In the genomic region with DNA sequence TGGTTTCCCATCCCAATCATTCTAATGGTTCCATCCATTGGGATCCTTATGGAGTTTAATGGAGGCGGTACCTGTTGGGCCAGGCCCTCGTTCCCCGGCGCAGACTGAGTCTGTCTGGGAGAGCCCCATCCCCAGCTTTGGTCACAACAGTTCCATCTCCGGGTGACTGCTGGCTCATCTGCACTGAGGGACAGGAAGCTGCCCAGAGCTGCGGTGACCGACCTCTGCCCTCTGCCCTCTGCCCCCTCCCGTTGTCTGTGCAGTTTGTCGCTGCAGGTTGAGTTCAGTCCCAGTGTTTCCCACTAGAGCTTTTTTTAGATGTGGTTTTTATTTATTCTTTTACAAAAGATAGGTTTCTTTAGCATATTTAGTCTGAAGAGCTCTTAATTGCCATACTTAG, we compare ENCODE assay signal across 25 mouse cellular contexts.
A peak's percentile ranks its signal among the peaks of the same experiment; 100 is the strongest.
DNase-seq lines count a peak whose midpoint lies in the region; ATAC-seq and TF ChIP-seq lines count a peak whose summit lies in the region.
"Had no signal": no experiment of that assay in that cellular context is flagged by ENCODE, and none has a peak within 500 bp of the region (broad histone marks: within the 10 kb centered on the region; RNA-seq: fewer than 3 reads in every experiment).

No protein-coding gene starts in this region.

- intact Hi-C loops in heart, postnatal 36 days (cut with DNase I), result no loop called here

- H3K27ac ChIP-seq in liver, embryonic 11.5 days (ENCODE audit: low read depth, low read length), result peak overlapping the region; percentile 48; the same call in 1 of the 2 replicates
- H3K27ac ChIP-seq in liver, embryonic 12.5 days, result no peak overlapping the region
- no peak overlapping the region for H3K27ac ChIP-seq in liver, embryonic 14.5 days
- peak overlapping the region; percentile 16; the same call in 1 of the 2 replicates for H3K27ac ChIP-seq in liver, postnatal 0 days (ENCODE audit: low read depth)
- H3K27ac ChIP-seq: embryonic facial prominence, embryonic 12.5 days; embryonic facial prominence, embryonic 15.5 days; gastrocnemius, adult 2 months; hindbrain, embryonic 14.5 days; hindbrain, postnatal 0 days had no signal

- WGBS in liver, embryonic 11.5 days, result 70% methylated on average over 9 of the region's 9 CpGs
- WGBS in liver, embryonic 12.5 days (ENCODE audit: insufficient replicate concordance), result 67% methylated on average over 9 of the region's 9 CpGs
- 80% methylated on average over 9 of the region's 9 CpGs for WGBS in liver, embryonic 14.5 days (ENCODE audit: insufficient replicate concordance)
- 56% methylated on average over 9 of the region's 9 CpGs for WGBS in liver, postnatal 0 days (ENCODE audit: insufficient replicate concordance)

- no peak overlapping the region for H3K9ac ChIP-seq in liver, embryonic 11.5 days (ENCODE audit: low read depth, low read length)
- H3K9ac ChIP-seq in liver, embryonic 12.5 days, result no peak overlapping the region
- H3K9ac ChIP-seq in liver, embryonic 14.5 days (replicated peaks), result no peak overlapping the region
- H3K9ac ChIP-seq in liver, postnatal 0 days (replicated peaks), result no peak overlapping the region
- H3K9ac ChIP-seq: embryonic facial prominence, embryonic 12.5 days; embryonic facial prominence, embryonic 15.5 days; forebrain, postnatal 0 days; hindbrain, embryonic 14.5 days had no signal

- H3K4me1 ChIP-seq in liver, embryonic 11.5 days (replicated peaks; ENCODE audit: control insufficient read depth, insufficient read depth, low read length), result peaks cover 27% of the 10 kb centered on the region
- H3K4me1 ChIP-seq in liver, embryonic 12.5 days, result peaks cover 38% of the 10 kb centered on the region
- H3K4me1 ChIP-seq in liver, embryonic 14.5 days (replicated peaks; ENCODE audit: control insufficient read depth in 2 of 2, insufficient read depth in 2 of 2, low read length in 1 of 2), result peaks cover 14 to 19% of the 10 kb centered on the region in 2 experiments
- peaks cover 8% of the 10 kb centered on the region; the same call in 1 of the 2 replicates for H3K4me1 ChIP-seq in liver, postnatal 0 days (ENCODE audit: insufficient read depth)
- H3K4me1 ChIP-seq: embryonic facial prominence, embryonic 12.5 days; embryonic facial prominence, embryonic 15.5 days had no signal

- DNase-seq in embryo, embryonic 10 days (ENCODE audit: low spot score), result peak; percentile 59
- DNase-seq in embryo, embryonic 10.5 days (ENCODE audit: low spot score), result no peak
- DNase-seq in liver, embryonic 11.5 days (ENCODE audit: low spot score), result no peak
- DNase-seq in liver, embryonic 14.5 days (ENCODE audit: low read depth in 3 of 3, low spot score in 3 of 3), result no peak
- DNase-seq in liver, postnatal 0 days, result peak; percentile 35
- DNase-seq in heart, postnatal 36 days, result no peak
- DNase-seq in urinary bladder, postnatal 10 days (ENCODE audit: low spot score), result no peak
- DNase-seq: adrenal gland, adult 8-10 months; adrenal gland, postnatal 25 days; cerebellum, adult 11-12 months; cerebellum, adult 8-10 months; cerebellum, postnatal 10 days; cerebellum, postnatal 36 days; forebrain, postnatal 0 days; gastrocnemius, adult 2 months; gastrocnemius, postnatal 14 days; heart, adult 11 months had no signal

- 0 out of 2 replicates have a peak overlapping the region, but pooled peaks have one; percentile 10 for H3K4me2 ChIP-seq in liver, embryonic 11.5 days
- no peak overlapping the region for H3K4me2 ChIP-seq in liver, embryonic 12.5 days
- H3K4me2 ChIP-seq in liver, embryonic 14.5 days (ENCODE audit: low read depth), result peak overlapping the region; percentile 28; the same call in 1 of the 2 replicates
- peak overlapping the region; percentile 41 for H3K4me2 ChIP-seq in liver, postnatal 0 days (ENCODE audit: low read depth, low read length)
- H3K4me2 ChIP-seq: embryonic facial prominence, embryonic 12.5 days; embryonic facial prominence, embryonic 15.5 days; heart, embryonic 11.5 days; hindbrain, embryonic 14.5 days had no signal

- H3K9me3 ChIP-seq in liver, embryonic 11.5 days (ENCODE audit: control insufficient read depth, low read length), result no peaks in the 10 kb centered on the region
- H3K9me3 ChIP-seq in liver, embryonic 12.5 days (replicated peaks), result no peaks in the 10 kb centered on the region
- H3K9me3 ChIP-seq in liver, embryonic 14.5 days (ENCODE audit: control insufficient read depth, low read length), result no peaks in the 10 kb centered on the region
- no peaks in the 10 kb centered on the region for H3K9me3 ChIP-seq in liver, postnatal 0 days (ENCODE audit: low read length)
- H3K9me3 ChIP-seq: embryonic facial prominence, embryonic 12.5 days; embryonic facial prominence, embryonic 15.5 days had no signal

- no peaks in the 10 kb centered on the region for H3K27me3 ChIP-seq in liver, embryonic 11.5 days (replicated peaks; ENCODE audit: control insufficient read depth, insufficient read depth, low read length)
- H3K27me3 ChIP-seq in liver, embryonic 12.5 days (replicated peaks), result no peaks in the 10 kb centered on the region
- H3K27me3 ChIP-seq in liver, embryonic 14.5 days (ENCODE audit: control insufficient read depth, insufficient read depth, low read length), result no peaks in the 10 kb centered on the region
- H3K27me3 ChIP-seq in liver, postnatal 0 days (ENCODE audit: insufficient read depth, low read length), result no peaks in the 10 kb centered on the region
- H3K27me3 ChIP-seq: embryonic facial prominence, embryonic 12.5 days; embryonic facial prominence, embryonic 15.5 days had no signal

- H3K36me3 ChIP-seq in liver, embryonic 11.5 days (ENCODE audit: control insufficient read depth, insufficient read depth, low read length), result peaks cover 6% of the 10 kb centered on the region; the same call in 1 of the 2 replicates
- peaks cover 59% of the 10 kb centered on the region for H3K36me3 ChIP-seq in liver, embryonic 12.5 days
- H3K36me3 ChIP-seq in liver, embryonic 14.5 days (replicated peaks; ENCODE audit: control insufficient read depth, insufficient read depth, low read depth), result peaks cover 18% of the 10 kb centered on the region
- peaks cover 9% of the 10 kb centered on the region for H3K36me3 ChIP-seq in liver, postnatal 0 days (replicated peaks; ENCODE audit: insufficient read depth, low read length)
- H3K36me3 ChIP-seq: embryonic facial prominence, embryonic 12.5 days; embryonic facial prominence, embryonic 15.5 days had no signal

- TF ChIP-seq CTCF in liver, embryonic 14.5 days (IDR thresholded peaks at IDR 0.05; ENCODE audit: low read depth), result no peak
- no peak for TF ChIP-seq CTCF in liver, postnatal 0 days (IDR thresholded peaks at IDR 0.05; ENCODE audit: low read depth)

- H3K4me3 ChIP-seq in liver, embryonic 11.5 days (ENCODE audit: low read depth, low read length), result no peak overlapping the region
- H3K4me3 ChIP-seq in liver, embryonic 12.5 days, result no peak overlapping the region
- H3K4me3 ChIP-seq in liver, embryonic 14.5 days (ENCODE audit: insufficient read depth in 1 of 2, low read depth in 2 of 2, low read length in 2 of 2), result no peak overlapping the region
- no peak overlapping the region for H3K4me3 ChIP-seq in liver, postnatal 0 days (ENCODE audit: low read depth, low read length)
- H3K4me3 ChIP-seq: embryonic facial prominence, embryonic 12.5 days; embryonic facial prominence, embryonic 15.5 days; gastrocnemius, adult 2 months had no signal

- no peak for ATAC-seq in liver, embryonic 11.5 days (replicated peaks; ENCODE audit: low FRiP score)
- no peak for ATAC-seq in liver, embryonic 12.5 days
- no peak for ATAC-seq in liver, embryonic 14.5 days (ENCODE audit: insufficient read depth)
- ATAC-seq in liver, postnatal 0 days, result peak; percentile 35; the same call in 1 of the 2 replicates
- ATAC-seq: activated CD4-positive, CD25-positive, alpha-beta regulatory T cell, adult 4 months; forebrain, embryonic 14.5 days; forebrain, postnatal 0 days; hindbrain, postnatal 0 days had no signal

- TF ChIP-seq EP300 in liver, embryonic 14.5 days (IDR thresholded peaks at IDR 0.05; ENCODE audit: low read depth), result no peak
- TF ChIP-seq EP300 in liver, postnatal 0 days (IDR thresholded peaks at IDR 0.05; ENCODE audit: low read depth), result no peak

Comparison
In these comparisons a context has a peak if more than half of its experiments do, and no peak if none do; other contexts are left out.
1. DNase-seq: peak in embryo, embryonic 10 days (single experiment) and liver, postnatal 0 days (single experiment); none in embryo, embryonic 10.5 days (single experiment), liver, embryonic 11.5 days (single experiment), liver, embryonic 14.5 days (0 of 3), heart, postnatal 36 days (0 of 2) and urinary bladder, postnatal 10 days (single experiment).
2. H3K27ac ChIP-seq: peak in liver, embryonic 11.5 days (single experiment) and liver, postnatal 0 days (single experiment); none in liver, embryonic 12.5 days (single experiment) and liver, embryonic 14.5 days (single experiment).